Mouse (Mus musculus) stomach, adult 2 months (tissue): ENCODE measurements around the gene Slc38a8. TPM values are rescaled to one million over a fixed set of nuclear protein-coding genes. Genes with fewer than 3 reads are reported as not detected.

Experiments used
- polyA plus RNA-seq: library from polyadenylated mRNA; depleted of rRNA; stranded (reverse); fragments of >200 nt; gene quantifications from 2 replicates; pipeline ENCODE4 v1.2.3, GENCODE M21; 2012; rRNA removed

Slc38a8 gene
- 0.02 TPM in 1 of 2 replicates, not detected in the other for polyA plus RNA-seq

GRCm38 (mm10) chr8:119501598-119501997, at the start of gene Slc38a8:
TSS of gene Slc38a8 (minus strand) at chr8:119501698.

GRCm38 (mm10) chr8:119446211-119446989, 55.1 kb downstream of the Slc38a8 start, which contains the start of gene Necab2:
TSS of gene Necab2 (plus strand) at chr8:119446719.

GRCm38 (mm10) chr8:119433582-119434174, 67.8 kb downstream of the Slc38a8 start, which contains the start of gene Osgin1:
TSS of gene Osgin1 (plus strand) at chr8:119434124.

Other genes starting within 250 kb of the Slc38a8 start
- 14.9 and 16.1 TPM in 2 replicates for gene Hsbp1, start 157.2 kb downstream of the Slc38a8 start, polyA plus RNA-seq
- gene Mlycd, start 106.8 kb downstream of the Slc38a8 start, polyA plus RNA-seq: 29.8 and 46.8 TPM in 2 replicates
- gene Osgin1, start 67.6 kb downstream of the Slc38a8 start, polyA plus RNA-seq: 44.6 and 57.7 TPM in 2 replicates
- gene Necab2, start 55.0 kb downstream of the Slc38a8 start, polyA plus RNA-seq: 0.55 and 0.78 TPM in 2 replicates
- 28.2 and 30.5 TPM in 2 replicates for gene Mbtps1, start 57.0 kb upstream of the Slc38a8 start, polyA plus RNA-seq
- 10.3 and 12.2 TPM in 2 replicates for gene Hsdl1, start 73.5 kb upstream of the Slc38a8 start, polyA plus RNA-seq
- 0.16 and 0.30 TPM in 2 replicates for gene Dnaaf1, start 73.5 kb upstream of the Slc38a8 start, polyA plus RNA-seq
- 13.6 and 15.8 TPM in 2 replicates for gene Taf1c, start 103.5 kb upstream of the Slc38a8 start, polyA plus RNA-seq
- 0.03 and 0.12 TPM in 2 replicates for gene Adad2, start 111.0 kb upstream of the Slc38a8 start, polyA plus RNA-seq
- gene Kcng4, start 134.0 kb upstream of the Slc38a8 start, polyA plus RNA-seq: 1.7 and 2.3 TPM in 2 replicates
- gene Wfdc1, start 164.7 kb upstream of the Slc38a8 start, polyA plus RNA-seq: 36.3 and 54.8 TPM in 2 replicates
- gene Atp2c2, start 198.3 kb upstream of the Slc38a8 start, polyA plus RNA-seq: 2.4 and 2.6 TPM in 2 replicates